Mouse (Mus musculus) C2C12 (cell line): ENCODE results near the gene Dusp22. TPM values are rescaled to one million over a fixed set of nuclear protein-coding genes. Genes with fewer than 3 reads are reported as not detected.

Experiments used
- H3K27me3 ChIP-seq: one replicate; pipeline ENCODE4 v1.6.1; 2011; ENCODE audit not compliant: control insufficient read depth, insufficient read depth, insufficient read length
- H3K36me3 ChIP-seq: one replicate; pipeline ENCODE4 v1.6.1; 2011; ENCODE audit not compliant: control insufficient read depth, insufficient read depth
- H3K4me3 ChIP-seq: one replicate; pipeline ENCODE4 v1.5.1; 2011; ENCODE audit warnings: mild to moderate bottlenecking, control low read depth; ENCODE audit not compliant: poor library complexity, insufficient read depth, severe bottlenecking
- H3K79me2 ChIP-seq: one replicate; pipeline ENCODE4 v1.6.1; 2011; ENCODE audit not compliant: control insufficient read depth, insufficient read depth
- H3K79me3 ChIP-seq: one replicate; pipeline ENCODE4 v1.6.1; 2011; ENCODE audit warnings: low read depth, control low read depth
- H3ac ChIP-seq: one replicate; pipeline ENCODE3; 2011; ENCODE audit warnings: low read depth; ENCODE audit not compliant: control insufficient read depth, insufficient read length
- CEBPB ChIP-seq: IDR thresholded peaks from one replicate; pipeline ENCODE4 v1.6.1; 2011; ENCODE audit warnings: low read depth, mild to moderate bottlenecking, control low read depth, moderate library complexity
- CTCF ChIP-seq: IDR thresholded peaks from one replicate; pipeline ENCODE4 v1.5.1; 2011; ENCODE audit not compliant: control insufficient read depth, insufficient read depth, insufficient read length
- FOSL1 ChIP-seq: IDR thresholded peaks from one replicate; pipeline ENCODE4 v1.8.0; 2011; ENCODE audit warnings: mild to moderate bottlenecking, low read length; ENCODE audit not compliant: poor library complexity, insufficient read depth, severe bottlenecking
- MAX ChIP-seq: IDR thresholded peaks from one replicate; pipeline ENCODE4 v1.6.1; 2011; ENCODE audit warnings: mild to moderate bottlenecking, control low read depth
- MYOD1 ChIP-seq: IDR thresholded peaks from one replicate; pipeline ENCODE4 v1.6.1; 2011; ENCODE audit warnings: low read depth; ENCODE audit not compliant: control insufficient read depth, insufficient read length
- MYOG ChIP-seq: IDR thresholded peaks from one replicate; pipeline ENCODE4 v1.6.1; 2011; ENCODE audit not compliant: control insufficient read depth, insufficient read length; ENCODE audit errors: extremely low read depth
- USF1 ChIP-seq: IDR thresholded peaks from one replicate; pipeline ENCODE4 v1.6.1; 2011; ENCODE audit warnings: low read depth, mild to moderate bottlenecking, control low read depth, moderate library complexity
- polyA plus RNA-seq: library from polyadenylated mRNA; unstranded; fragments of >200 nt; fragmentation: generic; extraction: Trizol; gene quantifications from one replicate; pipeline ENCODE4 v1.2.1, GENCODE M21; 2012; ENCODE audit warnings: missing spikeins

Dusp22 gene
- polyA plus RNA-seq, 1 experiment, result 4.5 TPM

GRCm38 (mm10) chr13:30702695-30703094 lies 42.9 kb downstream of the Dusp22 start:
- no peak overlapping the region for H3ac ChIP-seq
- H3K79me2 ChIP-seq, result no peaks in the 10 kb centered on the region
- TF ChIP-seq CTCF, result no peak
- no peak for TF ChIP-seq MYOD1
- no peak for TF ChIP-seq USF1
- TF ChIP-seq CEBPB, result peak; percentile 51
- no peak for TF ChIP-seq FOSL1
- TF ChIP-seq MYOG, result no peak
- no peaks in the 10 kb centered on the region for H3K36me3 ChIP-seq
- H3K27me3 ChIP-seq, result peaks cover 1% of the 10 kb centered on the region
- H3K4me3 ChIP-seq, result no peak overlapping the region
- no peaks in the 10 kb centered on the region for H3K79me3 ChIP-seq

GRCm38 (mm10) chr13:30704246-30705095 lies 44.7 kb downstream of the Dusp22 start:
- Histone ChIP-seq H3K79me2 (no peaks in the 10 kb centered on the region), H3K79me3 (no peaks in the 10 kb centered on the region), H3K27me3 (peaks cover 8% of the 10 kb centered on the region), H3K36me3 (no peaks in the 10 kb centered on the region), H3ac (no peak overlapping the region), H3K4me3 (no peak overlapping the region)
- no peak for TF ChIP-seq CTCF
- TF ChIP-seq MYOG, result no peak
- TF ChIP-seq FOSL1, result no peak
- TF ChIP-seq MYOD1, result no peak
- no peak for TF ChIP-seq MAX
- TF ChIP-seq CEBPB, result no peak
- no peak for TF ChIP-seq USF1

GRCm38 (mm10) chr13:30711066-30711465 lies 51.3 kb downstream of the Dusp22 start:
- TF ChIP-seq MYOG (no peak), MAX (no peak), CTCF (no peak), MYOD1 (no peak), CEBPB (no peak), USF1 (no peak), FOSL1 (no peak)
- no peak overlapping the region for H3ac ChIP-seq
- H3K79me2 ChIP-seq, result no peaks in the 10 kb centered on the region
- H3K36me3 ChIP-seq, result no peaks in the 10 kb centered on the region
- H3K27me3 ChIP-seq, result peaks cover 15% of the 10 kb centered on the region
- H3K4me3 ChIP-seq, result no peak overlapping the region
- no peaks in the 10 kb centered on the region for H3K79me3 ChIP-seq

- H3K4me3 ChIP-seq, result no peak overlapping the region
- TF ChIP-seq MAX (no peak), MYOD1 (no peak), FOSL1 (no peak), MYOG (no peak)
- H3K36me3 ChIP-seq, result no peaks in the 10 kb centered on the region
- no peak overlapping the region for H3ac ChIP-seq
- H3K79me3 ChIP-seq, result no peaks in the 10 kb centered on the region
- no peaks in the 10 kb centered on the region for H3K79me2 ChIP-seq
- peaks cover 15% of the 10 kb centered on the region for H3K27me3 ChIP-seq
Observed at GRCm38 (mm10) chr13:30711711-30712110, 51.9 kb downstream of the Dusp22 start.

- H3K79me2 ChIP-seq, result no peaks in the 10 kb centered on the region
- H3K79me3 ChIP-seq, result no peaks in the 10 kb centered on the region
- no peak overlapping the region for H3K4me3 ChIP-seq
- TF ChIP-seq CTCF (no peak), CEBPB (no peak), FOSL1 (no peak), MYOG (no peak), USF1 (no peak), MYOD1 (no peak)
- no peaks in the 10 kb centered on the region for H3K36me3 ChIP-seq
- no peak overlapping the region for H3ac ChIP-seq
- peaks cover 15% of the 10 kb centered on the region for H3K27me3 ChIP-seq
Observed at GRCm38 (mm10) chr13:30712280-30712679, 52.5 kb downstream of the Dusp22 start.

GRCm38 (mm10) chr13:30713621-30714020 lies 53.8 kb downstream of the Dusp22 start:
- Histone ChIP-seq H3K4me3 (no peak overlapping the region), H3ac (no peak overlapping the region), H3K79me2 (no peaks in the 10 kb centered on the region), H3K27me3 (peaks cover 10% of the 10 kb centered on the region), H3K36me3 (no peaks in the 10 kb centered on the region), H3K79me3 (no peaks in the 10 kb centered on the region)
- TF ChIP-seq MAX (no peak), FOSL1 (no peak), CEBPB (no peak), MYOG (no peak), CTCF (no peak), USF1 (no peak), MYOD1 (no peak)
